Mouse (Mus musculus): Measurements from ENCODE around the gene Tmem63a. TPM values are rescaled to one million over a fixed set of nuclear protein-coding genes. Genes with fewer than 3 reads are reported as not detected.

The Tmem63a gene
- polyA plus RNA-seq, 1 experiment from 2014 or later = 22.7 TPM

- Histone ChIP-seq H3K36me3 (ENCODE audit: insufficient read depth, low read length) (no peaks in the 10 kb centered on the region), H3K9me3 (ENCODE audit: low read length) (no peaks in the 10 kb centered on the region), H3K27me3 (replicated peaks; ENCODE audit: insufficient read depth, low read length) (no peaks in the 10 kb centered on the region), H3K4me3 (ENCODE audit: low read depth, low read length) (no peak overlapping the region), H3K27ac (ENCODE audit: low read length) (no peak overlapping the region), H3K4me2 (replicated peaks; ENCODE audit: low read depth, low read length) (no peak overlapping the region), H3K4me1 (ENCODE audit: insufficient read depth, low read depth, low read length) (no peaks in the 10 kb centered on the region), H3K9ac (replicated peaks; ENCODE audit: low read depth) (no peak overlapping the region)
- peak; percentile 83 for TF ChIP-seq CTCF (IDR thresholded peaks at IDR 0.05)
- no peak for TF ChIP-seq EP300 (IDR thresholded peaks at IDR 0.05)
- DNase-seq (ENCODE audit: low spot score) = peak; percentile 72
- WGBS = 41% methylated on average over 3 of the region's 3 CpGs
- peak; percentile 40; the same call in 1 of the 2 replicates for ATAC-seq
Measured at GRCm38 (mm10) chr1:180992142-180992541, 50.0 kb downstream of the Tmem63a start.

DNA sequence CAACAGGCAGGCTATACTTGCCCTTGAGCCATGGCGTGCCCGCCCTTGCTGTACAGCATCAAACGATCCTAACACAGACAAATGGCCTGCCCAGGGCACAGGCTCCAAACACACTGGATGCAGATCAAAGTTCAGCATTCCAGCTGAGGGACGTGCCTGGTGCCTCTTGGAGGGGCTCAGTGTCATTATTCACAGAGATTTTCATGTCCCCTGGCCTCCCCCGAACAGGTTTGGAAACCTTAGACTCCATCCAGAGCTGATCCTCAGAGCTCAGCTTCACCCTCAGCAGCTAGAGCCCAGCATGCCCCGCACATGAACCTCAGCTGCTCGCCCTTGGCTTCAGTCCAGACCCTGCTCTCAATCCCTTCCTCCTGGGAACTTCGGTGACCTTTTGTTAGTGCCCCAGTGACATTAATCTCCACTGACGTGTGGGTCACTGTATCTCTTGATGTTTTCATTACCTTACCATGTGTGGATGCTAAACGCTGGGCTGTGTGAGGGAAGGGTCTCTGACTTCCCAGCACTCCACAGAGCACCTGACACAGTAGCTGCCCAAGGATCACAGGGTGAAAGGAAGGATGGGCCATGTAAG is 58.5 kb downstream of the Tmem63a start:
- no peak for ATAC-seq
- WGBS = 31% methylated on average over 10 of the region's 10 CpGs
- DNase-seq (ENCODE audit: low spot score) = no peak

GRCm38 (mm10) chr1:181001217-181001616 is 59.1 kb downstream of the Tmem63a start:
- ATAC-seq = no peak
- H3K27ac ChIP-seq (ENCODE audit: low read length) = no peak overlapping the region
- 71% methylated on average over 3 of the region's 3 CpGs for WGBS

More for the DNA sequence above, 58.5 kb downstream of the Tmem63a start:
- Histone ChIP-seq H3K27me3 (replicated peaks; ENCODE audit: insufficient read depth, low read length) (no peaks in the 10 kb centered on the region), H3K4me3 (ENCODE audit: low read depth, low read length) (no peak overlapping the region), H3K27ac (ENCODE audit: low read length) (no peak overlapping the region), H3K4me2 (replicated peaks; ENCODE audit: low read depth, low read length) (no peak overlapping the region), H3K9ac (replicated peaks; ENCODE audit: low read depth) (no peak overlapping the region), H3K4me1 (ENCODE audit: insufficient read depth, low read depth, low read length) (no peaks in the 10 kb centered on the region), H3K9me3 (ENCODE audit: low read length) (no peaks in the 10 kb centered on the region), H3K36me3 (ENCODE audit: insufficient read depth, low read length) (no peaks in the 10 kb centered on the region)
- TF ChIP-seq EP300 (IDR thresholded peaks at IDR 0.05) (no peak), CTCF (IDR thresholded peaks at IDR 0.05) (no peak)

DNA sequence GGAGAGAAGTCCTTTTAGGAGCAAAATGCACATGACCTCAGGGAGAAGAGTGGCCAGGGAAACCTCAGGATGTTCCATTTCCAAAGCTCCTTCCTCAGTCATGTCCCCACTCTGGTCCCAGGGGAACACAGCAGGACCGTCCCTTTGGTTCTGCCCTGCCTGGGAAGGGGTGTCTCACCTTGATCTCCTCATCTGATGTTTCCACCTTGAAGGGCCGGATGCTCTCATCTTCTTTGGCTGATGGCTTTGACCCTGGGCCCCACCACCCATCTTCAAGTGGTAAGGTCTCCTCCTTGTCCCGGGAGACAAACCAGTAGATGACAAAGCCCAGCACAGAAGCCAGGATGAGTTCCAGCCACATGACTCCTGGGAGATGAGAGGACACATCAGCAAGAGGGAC is 59.5 kb downstream of the Tmem63a start:
- no peaks in the 10 kb centered on the region for H3K27me3 ChIP-seq (replicated peaks; ENCODE audit: insufficient read depth, low read length)
- H3K4me3 ChIP-seq (ENCODE audit: low read depth, low read length) = no peak overlapping the region
- ATAC-seq (no peak), DNase-seq (ENCODE audit: low spot score) (no peak)
- no peak overlapping the region for H3K27ac ChIP-seq (ENCODE audit: low read length)
- H3K9ac ChIP-seq (replicated peaks; ENCODE audit: low read depth) = no peak overlapping the region
- no peaks in the 10 kb centered on the region for H3K36me3 ChIP-seq (ENCODE audit: insufficient read depth, low read length)
- no peak for TF ChIP-seq EP300 (IDR thresholded peaks at IDR 0.05)
- TF ChIP-seq CTCF (IDR thresholded peaks at IDR 0.05) = no peak
- H3K9me3 ChIP-seq (ENCODE audit: low read length) = no peaks in the 10 kb centered on the region
- no peak overlapping the region for H3K4me2 ChIP-seq (replicated peaks; ENCODE audit: low read depth, low read length)
- no peaks in the 10 kb centered on the region for H3K4me1 ChIP-seq (ENCODE audit: insufficient read depth, low read depth, low read length)
- 83% methylated on average over 3 of the region's 3 CpGs for WGBS

More at GRCm38 (mm10) chr1:181001217-181001616, 59.1 kb downstream of the Tmem63a start:
- Histone ChIP-seq H3K4me1 (ENCODE audit: insufficient read depth, low read depth, low read length) (no peaks in the 10 kb centered on the region), H3K36me3 (ENCODE audit: insufficient read depth, low read length) (no peaks in the 10 kb centered on the region), H3K9ac (replicated peaks; ENCODE audit: low read depth) (no peak overlapping the region), H3K27me3 (replicated peaks; ENCODE audit: insufficient read depth, low read length) (no peaks in the 10 kb centered on the region), H3K4me3 (ENCODE audit: low read depth, low read length) (no peak overlapping the region), H3K9me3 (ENCODE audit: low read length) (no peaks in the 10 kb centered on the region), H3K4me2 (replicated peaks; ENCODE audit: low read depth, low read length) (no peak overlapping the region)
- DNase-seq (ENCODE audit: low spot score) = no peak
- no peak for TF ChIP-seq CTCF (IDR thresholded peaks at IDR 0.05)
- no peak for TF ChIP-seq EP300 (IDR thresholded peaks at IDR 0.05)

- Histone ChIP-seq H3K36me3 (ENCODE audit: insufficient read depth, low read length) (no peaks in the 10 kb centered on the region), H3K9ac (replicated peaks; ENCODE audit: low read depth) (no peak overlapping the region), H3K4me1 (ENCODE audit: insufficient read depth, low read depth, low read length) (no peaks in the 10 kb centered on the region), H3K27me3 (replicated peaks; ENCODE audit: insufficient read depth, low read length) (no peaks in the 10 kb centered on the region), H3K4me2 (replicated peaks; ENCODE audit: low read depth, low read length) (no peak overlapping the region), H3K4me3 (ENCODE audit: low read depth, low read length) (no peak overlapping the region), H3K27ac (ENCODE audit: low read length) (no peak overlapping the region), H3K9me3 (ENCODE audit: low read length) (no peaks in the 10 kb centered on the region)
- DNase-seq (ENCODE audit: low spot score) (no peak), ATAC-seq (no peak)
- 68% methylated on average over 2 of the region's 2 CpGs for WGBS
- TF ChIP-seq EP300 (IDR thresholded peaks at IDR 0.05) (no peak), CTCF (IDR thresholded peaks at IDR 0.05) (no peak)
Measured at GRCm38 (mm10) chr1:181003790-181004189, 61.6 kb downstream of the Tmem63a start.

- ATAC-seq (no peak), DNase-seq (ENCODE audit: low spot score) (no peak)
- no peaks in the 10 kb centered on the region for H3K9me3 ChIP-seq (ENCODE audit: low read length)
- 0 out of 2 replicates have a peak, but pooled peaks cover under 1% of the 10 kb centered on the region for H3K4me1 ChIP-seq (ENCODE audit: insufficient read depth, low read depth, low read length)
- H3K27ac ChIP-seq (ENCODE audit: low read length) = no peak overlapping the region
- TF ChIP-seq CTCF (IDR thresholded peaks at IDR 0.05) = no peak
- no peak for TF ChIP-seq EP300 (IDR thresholded peaks at IDR 0.05)
- 70% methylated on average over 8 of the region's 8 CpGs for WGBS
- H3K27me3 ChIP-seq (replicated peaks; ENCODE audit: insufficient read depth, low read length) = no peaks in the 10 kb centered on the region
- no peaks in the 10 kb centered on the region for H3K36me3 ChIP-seq (ENCODE audit: insufficient read depth, low read length)
- no peak overlapping the region for H3K4me2 ChIP-seq (replicated peaks; ENCODE audit: low read depth, low read length)
- no peak overlapping the region for H3K4me3 ChIP-seq (ENCODE audit: low read depth, low read length)
- H3K9ac ChIP-seq (replicated peaks; ENCODE audit: low read depth) = no peak overlapping the region
Measured at GRCm38 (mm10) chr1:181005331-181005730, 63.2 kb downstream of the Tmem63a start.
